Mouse (Mus musculus): ENCODE data around the gene Sulf2.

Sulf2 gene

DNA sequence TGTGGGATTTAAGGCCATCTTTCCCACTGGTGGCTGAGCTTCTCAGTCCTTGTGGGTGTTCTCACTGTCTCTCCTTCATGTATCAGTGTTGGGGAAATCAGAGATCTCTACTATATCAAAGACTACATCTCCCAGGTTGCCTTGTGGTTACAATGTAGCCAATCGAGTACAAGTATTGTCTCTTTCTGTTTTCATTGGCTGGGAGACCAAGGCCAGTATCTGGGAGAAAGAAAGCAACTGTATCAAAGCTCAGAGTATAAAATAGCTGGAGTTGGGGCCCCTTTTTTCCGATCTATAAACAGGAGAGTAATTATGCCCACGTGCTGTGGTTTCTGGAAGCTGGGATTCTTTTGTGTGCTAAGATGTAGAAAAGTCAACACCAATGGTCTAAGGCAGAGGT lies 19.7 kb upstream of the Sulf2 start:
- DNase-seq = peak in 1 of 2 experiments; percentile 50

DNA sequence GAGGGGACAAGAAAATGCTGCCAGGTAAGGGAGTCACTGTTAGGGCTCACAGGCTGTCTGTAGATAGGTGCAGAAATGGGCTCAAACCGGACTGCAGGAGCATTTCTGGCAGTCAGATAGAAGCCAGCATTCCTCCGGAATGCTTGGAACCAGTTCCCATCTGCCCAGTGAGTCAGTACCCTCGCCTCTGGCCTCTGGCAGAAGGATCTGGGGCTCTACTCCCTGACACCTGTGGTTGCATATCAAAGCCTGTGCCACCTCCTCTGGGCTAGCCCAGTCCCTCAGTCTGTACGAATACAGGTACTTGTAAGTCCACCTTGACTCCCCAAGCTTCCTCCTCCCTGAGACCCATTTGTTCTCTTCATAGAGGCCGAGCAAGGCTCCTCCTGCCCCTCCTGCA lies 17.7 kb upstream of the Sulf2 start:
- no peak for DNase-seq

DNA sequence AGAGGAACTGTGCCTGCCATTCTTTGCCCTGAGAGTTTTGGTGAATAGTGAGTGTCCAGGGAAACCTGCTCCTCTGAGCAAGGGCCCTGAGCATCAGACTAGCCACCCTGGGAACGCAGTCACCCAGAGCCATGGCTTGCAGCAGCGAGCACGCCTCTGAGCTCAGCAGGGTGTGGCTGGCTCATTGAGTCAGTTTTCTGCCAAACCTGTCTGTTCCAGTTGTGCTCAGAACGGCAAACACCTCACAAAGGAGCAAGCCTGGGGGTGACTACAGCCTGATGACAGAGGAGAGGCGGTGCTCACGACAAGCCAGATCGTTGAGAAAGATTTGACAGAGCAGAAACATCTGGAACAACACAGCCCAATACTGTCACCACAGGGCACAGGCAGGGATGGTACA lies 14.7 kb upstream of the Sulf2 start:
- no peak for DNase-seq

DNA sequence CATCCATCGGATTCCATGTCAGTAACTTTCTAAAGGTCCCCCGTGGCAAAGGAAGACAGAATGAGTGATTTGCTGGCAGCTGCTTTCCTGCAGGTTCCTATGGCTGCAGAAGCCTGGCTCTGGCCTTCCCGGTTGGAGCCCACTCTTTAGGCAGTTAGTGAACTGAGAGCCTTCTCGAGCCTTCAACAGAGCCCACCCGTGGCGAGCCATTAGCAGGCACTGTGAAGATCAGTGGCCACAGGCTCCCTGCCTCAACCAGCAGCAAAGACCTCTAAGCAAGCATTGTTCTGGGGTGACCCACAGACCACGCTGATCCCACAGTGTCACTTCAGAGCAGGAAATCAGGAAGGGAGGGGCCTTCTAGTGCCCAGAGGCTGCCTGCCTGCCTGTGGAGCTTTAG lies 13.4 kb upstream of the Sulf2 start:
- no peak for DNase-seq

DNA sequence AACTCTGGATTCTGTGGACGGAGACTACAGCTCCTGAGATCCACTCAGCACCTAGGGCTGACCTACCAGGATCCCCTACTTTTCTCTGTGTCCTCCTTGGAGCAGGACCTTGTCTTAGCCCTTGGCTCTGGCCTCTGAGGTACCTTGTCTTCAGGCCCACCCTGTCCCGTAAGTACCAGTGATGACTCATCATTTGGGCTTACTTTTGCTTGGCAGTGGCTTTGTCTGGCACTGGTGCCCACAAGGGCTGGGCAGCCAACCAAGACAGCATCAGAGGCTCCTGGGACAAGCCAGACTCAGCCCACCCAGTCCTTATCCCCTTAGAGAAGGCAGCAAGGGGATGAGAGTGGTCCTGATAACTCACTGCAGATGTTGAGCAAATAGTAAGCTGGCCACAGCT lies 11.9 kb upstream of the Sulf2 start:
- DNase-seq = peak; percentile 52 to 53

DNA sequence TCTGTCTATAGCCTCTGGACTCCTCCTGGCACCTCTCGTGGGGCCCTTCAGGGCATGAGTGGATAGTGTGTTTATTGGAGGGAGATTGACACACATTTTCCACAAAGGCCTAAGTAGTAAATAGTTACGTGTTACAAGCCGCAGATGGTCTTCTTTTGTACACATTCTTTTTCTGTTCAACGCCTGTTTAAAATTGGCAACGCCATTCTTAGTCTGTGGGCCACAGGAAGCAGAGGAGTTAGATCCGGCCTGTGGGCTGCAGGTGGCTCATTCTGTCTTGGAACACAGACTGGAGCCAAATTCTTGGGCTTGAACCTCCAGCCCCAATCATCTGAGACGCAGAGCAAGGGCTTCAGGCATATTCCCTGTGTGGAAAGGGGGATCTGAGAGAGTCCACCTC lies 9.9 kb upstream of the Sulf2 start:
- DNase-seq = no peak

DNA sequence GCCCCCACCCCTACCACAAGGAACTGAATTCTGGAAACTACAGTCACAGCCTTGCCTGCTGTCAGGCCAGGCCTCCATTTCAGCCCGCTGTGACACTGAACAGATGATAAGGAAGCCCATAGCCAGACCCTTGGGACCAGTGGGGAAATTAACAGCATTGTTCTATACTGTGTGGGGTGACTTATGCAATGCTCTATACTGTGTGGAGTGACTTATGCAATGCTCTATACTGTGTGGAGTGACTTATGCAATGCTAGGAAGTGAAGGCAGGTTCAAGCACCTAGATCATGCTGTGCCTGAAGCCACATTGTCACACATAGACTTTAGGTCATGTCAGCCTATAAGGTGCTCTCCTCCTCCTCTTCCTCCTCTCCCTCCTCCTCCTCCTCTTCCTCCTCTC lies 9.1 kb upstream of the Sulf2 start:
- no peak for DNase-seq

DNA sequence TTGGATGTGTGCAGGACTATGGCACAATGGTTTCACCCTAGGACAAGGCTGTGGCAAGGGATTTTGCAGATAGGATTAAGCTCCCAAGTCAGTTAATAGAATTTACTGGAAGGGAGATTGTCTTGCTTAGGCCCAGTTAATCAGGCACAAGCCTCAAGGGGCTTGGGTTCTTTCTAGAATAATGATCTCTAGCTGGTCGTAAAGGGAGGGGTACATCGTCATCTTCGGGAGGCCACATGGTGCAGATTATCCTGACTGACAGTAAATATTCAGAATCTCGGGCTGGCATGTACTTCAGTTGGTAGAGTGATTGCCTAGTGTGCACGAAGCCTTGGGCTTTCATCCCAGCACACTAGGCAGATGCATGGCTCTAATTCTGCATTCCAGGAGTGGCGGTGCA lies 8.5 kb upstream of the Sulf2 start:
- DNase-seq = no peak

DNA sequence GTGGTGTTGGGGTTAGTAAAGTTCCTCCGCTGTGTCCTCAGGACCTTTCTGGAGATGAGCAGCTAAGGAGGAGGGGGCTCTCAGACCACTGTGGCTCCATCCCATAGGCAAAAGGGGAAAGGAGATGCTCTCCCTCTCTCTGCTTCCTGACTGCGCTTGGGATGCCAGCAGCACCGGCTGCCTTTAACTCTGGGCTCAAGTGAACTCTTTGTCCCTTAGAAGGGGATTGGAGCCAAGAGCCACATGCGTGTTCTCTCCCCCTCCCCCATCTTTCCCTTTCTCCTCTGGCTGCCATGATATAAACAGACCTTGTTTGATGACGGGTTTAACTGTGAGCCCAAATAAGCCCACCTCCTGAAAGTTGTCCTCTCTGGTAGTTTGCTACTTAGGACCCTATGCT lies 7.8 kb upstream of the Sulf2 start:
- DNase-seq = no peak

DNA sequence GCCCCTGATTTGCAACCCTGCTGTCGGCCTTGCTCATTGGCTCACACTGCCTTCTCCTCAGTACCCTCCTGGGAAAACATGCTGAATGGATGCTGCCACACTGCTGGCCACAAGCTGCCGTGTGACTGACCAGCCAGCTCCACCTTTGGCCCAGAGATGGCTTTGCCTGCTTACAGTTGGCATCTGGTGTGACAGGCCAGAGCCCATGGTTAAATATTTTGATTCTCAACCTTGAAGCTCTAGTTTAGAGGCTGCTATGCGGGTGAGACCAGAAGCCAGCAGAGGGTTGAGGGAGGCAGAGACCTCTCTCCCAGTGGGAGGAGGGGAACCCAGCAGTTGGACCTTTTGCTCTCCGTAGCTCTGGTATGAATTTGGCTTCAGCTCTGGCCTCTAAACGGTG lies 6.7 kb upstream of the Sulf2 start:
- no peak for DNase-seq

DNA sequence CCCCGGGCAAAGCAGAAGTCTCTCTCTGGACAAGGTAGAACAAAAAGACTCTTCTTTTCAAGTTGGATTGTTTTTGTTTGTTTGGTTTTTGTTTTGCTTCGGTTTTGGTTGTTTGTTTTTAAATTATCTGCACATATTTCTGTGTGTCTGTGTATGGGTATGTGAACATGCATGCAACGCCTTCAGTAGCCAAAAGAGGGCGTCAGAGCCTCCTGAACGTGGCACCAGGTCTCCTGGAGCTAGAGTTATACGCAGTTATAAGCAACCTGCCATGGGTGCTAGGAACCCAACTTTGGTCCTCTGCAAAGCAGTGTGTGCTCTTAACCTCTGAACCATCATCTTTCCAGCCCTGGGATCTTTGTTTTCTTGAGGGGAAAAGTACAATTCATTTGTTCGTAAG lies 3.8 kb upstream of the Sulf2 start:
- DNase-seq = no peak

DNA sequence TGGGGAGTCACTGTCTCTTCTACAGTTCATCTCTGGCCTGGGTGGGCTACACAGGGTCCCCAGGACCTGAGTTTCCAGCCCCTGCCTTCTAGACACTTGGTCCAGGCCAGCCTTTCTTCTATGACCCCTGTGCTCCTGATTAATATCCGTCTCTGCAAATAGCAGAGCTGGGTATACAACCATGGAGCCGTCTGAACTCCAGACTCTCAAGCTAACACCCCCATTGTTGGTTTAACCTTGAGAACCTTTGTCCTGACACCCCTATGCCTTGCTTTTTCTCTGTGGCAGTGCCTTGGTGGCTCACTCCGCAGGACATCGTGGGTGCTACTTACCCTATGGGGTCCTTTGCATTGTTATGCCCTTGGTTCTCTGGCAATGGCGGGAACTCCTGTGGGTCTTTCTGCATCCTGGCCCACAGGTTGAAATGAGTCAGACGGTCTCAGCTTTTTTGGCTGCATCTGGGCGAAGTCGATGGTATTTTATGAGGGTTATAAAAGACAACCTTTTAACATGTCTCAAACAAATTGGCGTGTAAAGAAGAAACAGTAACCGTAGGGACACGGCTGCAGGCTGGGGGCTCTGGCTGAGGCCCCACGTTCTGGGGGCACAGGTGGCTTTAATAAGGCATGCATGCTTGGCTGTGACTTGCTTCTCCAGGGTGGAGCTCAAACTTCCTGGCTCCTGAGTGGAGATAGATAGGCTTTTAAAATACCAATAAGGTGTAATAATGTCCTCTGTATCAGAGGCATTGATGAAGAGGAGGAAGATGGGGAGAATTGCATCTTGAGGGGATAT lies 2.5 kb upstream of the Sulf2 start:
- DNase-seq = no peak

DNA sequence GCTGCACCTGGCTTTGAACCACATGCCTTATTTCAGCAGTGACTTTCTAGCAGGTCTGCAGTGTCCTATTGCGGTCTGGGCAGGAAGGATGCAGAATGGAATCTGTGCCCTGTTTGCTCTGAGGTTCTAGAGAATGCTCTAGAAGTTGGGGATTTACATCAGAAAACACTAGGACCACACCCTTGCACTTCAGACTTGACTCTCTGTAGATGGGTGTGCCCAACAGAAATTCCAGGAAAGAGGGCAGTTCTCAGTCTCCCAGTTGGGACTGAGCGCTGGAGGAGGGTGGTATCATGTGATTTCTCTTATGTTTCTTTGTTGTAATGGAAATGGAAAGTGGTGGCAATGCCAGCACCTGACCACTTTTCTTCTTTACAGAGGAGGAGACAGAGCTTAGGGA lies 1.7 kb upstream of the Sulf2 start:
- DNase-seq = no peak

DNA sequence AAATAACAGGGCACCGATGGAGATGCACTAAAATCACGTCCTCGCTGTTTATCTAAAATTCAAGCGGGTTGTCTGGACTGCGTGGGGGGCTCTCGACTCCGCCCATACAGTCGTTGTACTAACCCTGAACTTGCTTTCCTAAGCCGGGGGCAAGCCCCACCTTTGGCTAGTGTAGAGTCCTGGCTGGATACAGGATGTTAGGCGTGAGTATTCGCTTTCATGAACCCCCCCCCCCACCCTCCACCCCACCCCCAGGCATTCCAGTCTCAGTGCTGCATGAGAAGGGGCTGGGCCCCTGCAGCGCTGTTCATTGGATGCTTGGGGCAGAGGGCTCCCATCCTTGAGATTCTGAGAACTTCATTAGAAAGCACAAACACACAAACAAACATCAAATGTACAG lies 659 bp upstream of the Sulf2 start:
- no peak for DNase-seq

DNA sequence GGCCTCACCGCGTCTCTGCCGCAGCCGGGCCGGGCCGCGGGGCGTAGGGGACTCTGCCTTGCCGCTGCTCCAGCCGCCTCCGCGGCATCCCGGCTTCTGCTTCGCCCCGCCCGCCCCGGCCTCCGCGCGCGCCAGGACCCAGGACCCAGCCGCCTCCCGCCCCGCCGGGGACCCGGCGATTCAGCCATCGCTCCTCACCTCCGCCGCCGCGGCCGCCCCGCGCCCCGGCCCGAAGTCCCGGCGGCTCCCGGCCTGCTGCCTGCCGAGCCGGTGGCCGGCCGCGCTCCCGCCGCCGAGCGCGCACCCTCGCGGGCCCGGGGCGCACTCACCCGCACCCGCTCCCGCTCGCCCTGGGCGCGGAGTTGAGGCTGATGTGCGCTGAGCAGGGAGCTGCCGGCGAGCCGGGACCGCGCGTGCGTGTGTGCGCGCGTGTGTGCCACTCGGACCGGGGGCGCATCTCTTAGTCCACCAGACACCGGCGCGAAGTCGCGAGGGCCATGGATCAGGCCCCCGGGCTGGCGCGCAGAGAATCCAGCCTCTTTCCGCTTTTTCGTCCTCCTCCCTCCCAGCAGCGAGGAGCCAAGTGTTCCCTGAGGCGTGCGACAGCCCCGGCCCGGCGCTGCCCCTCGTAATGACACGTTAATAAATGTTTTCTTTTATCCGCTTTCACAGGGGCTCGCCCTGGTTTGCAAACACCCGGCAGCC lies 562 bp downstream of the Sulf2 start:
- peak; percentile 55 to 57 for DNase-seq

DNA sequence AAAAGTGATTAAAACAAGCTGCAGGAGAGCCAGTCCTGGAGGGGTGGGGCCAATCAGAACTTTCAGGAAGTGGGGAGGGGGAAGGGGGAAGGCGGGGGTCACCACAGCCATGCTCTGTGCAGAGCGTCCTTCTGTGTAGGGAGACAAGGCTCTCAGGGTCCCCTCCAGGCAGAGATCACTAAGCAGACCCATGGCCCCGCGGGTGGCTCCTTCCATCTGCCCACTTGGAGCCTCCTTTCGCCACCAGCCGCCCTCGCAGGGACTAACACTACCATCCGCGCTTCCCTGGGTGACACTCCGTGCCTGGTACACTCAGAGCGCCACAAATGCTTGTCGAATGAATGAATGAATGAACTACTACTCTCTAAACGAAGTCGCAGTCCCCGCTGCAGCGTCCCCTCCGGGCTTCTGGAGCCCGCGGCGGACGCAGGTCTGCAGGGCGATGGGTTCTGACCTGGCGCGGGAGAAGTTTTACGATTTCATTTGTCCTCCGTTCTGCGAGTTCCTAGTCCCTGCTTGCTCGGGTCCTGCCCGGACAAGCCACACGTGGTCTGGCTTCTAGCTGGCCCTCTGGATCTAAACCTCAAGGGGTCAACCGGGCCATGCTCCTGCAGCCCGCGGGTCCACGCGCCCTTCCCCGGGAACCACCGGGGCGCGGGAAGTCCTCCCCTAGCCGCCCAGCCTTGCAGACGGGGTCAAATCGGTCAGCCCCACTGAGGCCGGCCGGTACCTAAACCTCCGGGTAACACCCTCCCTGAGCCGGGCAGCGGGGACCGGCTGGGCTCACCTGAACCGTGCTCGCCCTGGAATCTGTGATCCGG lies 1.4 kb downstream of the Sulf2 start:
- DNase-seq = peak; percentile 48 to 55

DNA sequence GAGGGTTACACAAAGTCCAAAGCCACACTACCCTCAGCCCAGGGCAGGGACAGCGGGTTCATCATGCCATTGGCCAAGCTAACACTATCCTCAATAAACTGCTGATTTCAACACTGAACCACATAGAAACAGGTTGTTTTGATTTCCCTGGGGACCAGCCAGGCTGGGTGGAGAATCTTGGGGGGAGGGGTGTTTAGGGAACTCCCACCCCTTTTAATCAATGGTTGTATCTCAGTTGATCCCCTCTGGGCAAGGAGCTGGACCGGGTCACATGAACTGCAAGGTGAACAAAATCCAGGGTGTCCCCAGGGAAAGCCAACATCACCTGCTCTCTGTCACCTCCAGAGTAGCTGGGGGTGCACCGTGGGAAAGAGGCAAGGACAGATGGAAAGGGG lies 2.1 kb downstream of the Sulf2 start:
- no peak for DNase-seq

DNA sequence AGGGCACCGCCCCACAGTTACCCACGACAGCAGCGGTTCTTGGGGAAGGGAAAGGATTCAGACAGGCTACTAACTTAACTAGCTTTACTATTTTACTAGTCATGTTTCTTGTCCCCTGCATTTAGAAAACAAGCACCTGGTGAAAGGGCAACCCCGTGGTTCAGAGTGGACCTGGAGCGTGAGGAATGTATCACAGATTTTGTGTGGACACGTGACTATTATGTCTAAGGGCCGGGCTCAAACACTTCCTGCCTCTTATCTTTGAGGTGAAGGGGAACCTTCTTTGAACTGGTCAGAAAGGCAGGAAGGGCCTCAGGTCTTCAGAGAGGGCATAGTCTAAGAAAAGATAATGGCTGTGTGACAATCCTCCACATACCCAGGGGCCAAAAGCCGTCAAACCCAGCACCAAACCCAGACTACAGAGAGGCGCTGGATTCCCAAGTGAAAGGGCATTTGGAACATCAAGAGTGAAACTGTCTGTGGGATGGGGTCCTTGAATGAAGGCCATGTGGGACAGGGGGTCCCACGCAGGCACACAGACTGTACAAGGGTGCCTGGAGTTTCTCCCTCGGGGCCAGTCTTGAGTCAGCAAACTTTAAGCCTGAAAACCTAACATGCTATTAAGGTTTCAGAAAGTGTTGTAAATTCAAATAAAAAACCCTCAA lies 2.6 kb downstream of the Sulf2 start:
- DNase-seq = no peak

DNA sequence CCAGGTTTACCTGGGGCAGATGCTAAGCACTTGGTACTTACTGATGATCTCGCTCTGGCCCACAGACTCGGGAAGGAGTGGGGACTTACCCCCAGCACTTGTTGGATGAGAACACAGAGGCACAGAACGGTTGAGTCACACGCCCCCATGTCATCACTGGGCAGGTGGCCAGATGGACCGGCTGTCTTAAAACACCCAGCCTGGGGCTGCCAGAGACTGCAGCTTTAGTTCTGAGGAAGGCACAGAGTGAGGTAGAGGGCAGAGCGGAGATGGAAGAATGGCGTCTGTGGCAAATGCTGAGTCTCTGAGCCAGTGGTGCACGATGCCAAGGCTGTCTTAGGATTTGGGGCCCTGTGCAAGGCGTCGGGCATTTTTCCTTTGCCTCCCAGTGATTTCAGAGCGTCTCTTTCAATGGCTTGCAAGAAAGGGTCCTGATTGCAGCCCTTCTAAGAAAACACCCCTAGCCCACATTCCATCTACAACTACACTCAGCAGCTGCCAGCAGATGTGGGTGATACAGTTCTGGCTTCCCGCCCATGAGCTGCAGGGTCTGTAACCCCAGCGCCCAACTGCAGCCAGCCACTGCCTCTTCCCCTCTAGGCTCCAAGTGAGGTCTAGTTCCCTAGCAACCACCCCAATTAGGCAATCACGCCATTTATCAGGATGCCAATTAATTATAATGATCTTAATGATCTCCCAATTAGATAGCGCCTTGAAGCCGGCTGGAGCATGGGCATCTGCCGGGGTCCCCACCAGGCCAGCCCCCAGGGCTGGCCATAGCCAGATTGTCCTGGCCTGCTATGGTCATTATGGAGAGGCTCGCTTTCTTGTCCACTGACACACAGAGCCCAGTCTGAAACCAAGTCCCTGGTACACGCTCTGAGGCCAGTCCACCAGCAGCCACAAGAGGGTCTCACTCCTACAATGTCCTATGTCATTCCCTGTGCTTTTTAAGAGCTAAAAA lies 3.7 kb downstream of the Sulf2 start:
- DNase-seq = peak; percentile 90 to 92

DNA sequence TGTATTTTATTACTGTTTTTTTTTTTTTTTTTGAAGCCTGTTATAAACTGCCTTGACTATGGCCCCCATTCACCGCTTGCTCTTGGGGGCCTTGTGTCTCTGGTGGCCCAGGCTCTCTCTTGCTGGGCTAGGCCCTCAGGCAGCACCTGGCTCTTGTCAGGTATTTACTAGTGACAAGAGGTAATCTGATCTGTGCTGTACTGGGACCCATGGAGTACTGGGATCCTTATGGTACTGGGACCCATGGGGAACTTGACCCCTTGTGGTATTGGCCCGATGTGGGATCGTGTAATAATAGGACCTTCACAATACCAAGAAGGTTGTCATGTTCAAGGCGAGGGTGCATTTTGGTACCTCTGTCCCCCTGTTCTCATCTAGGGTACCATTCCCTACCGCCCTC lies 4.9 kb downstream of the Sulf2 start:
- no peak for DNase-seq

DNA sequence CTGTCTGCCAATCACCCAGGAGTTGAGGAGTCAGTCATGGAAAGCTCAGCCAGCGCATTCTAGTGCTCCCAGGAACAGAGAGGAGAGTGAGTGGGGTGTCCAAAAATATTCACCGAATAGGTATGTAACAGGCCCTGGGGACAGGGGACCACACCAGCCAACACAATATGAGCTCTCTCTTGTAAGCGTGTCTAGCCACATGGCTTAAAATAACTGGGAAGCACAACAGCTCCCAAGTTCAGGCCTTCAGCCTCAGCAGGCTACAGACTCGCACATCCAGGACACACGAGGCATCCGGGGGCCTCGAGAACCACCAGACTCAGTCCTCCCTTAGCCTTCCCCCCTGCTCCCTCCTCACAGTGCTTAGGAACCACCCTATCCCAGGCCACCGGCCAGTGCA lies 6.0 kb downstream of the Sulf2 start:
- no peak for DNase-seq
